In genomic region chr11:116435992-116436724, GRCm38 (mm10) we compare ENCODE assay signal across 9 mouse cellular contexts. TPM values are rescaled to one million over a fixed set of nuclear protein-coding genes. Genes with fewer than 3 reads are reported as not detected.
DNase-seq lines count a peak whose midpoint lies in the region; ATAC-seq and TF ChIP-seq lines count a peak whose summit lies in the region.
"Had no signal": no experiment of that assay in that cellular context is flagged by ENCODE, and none has a peak within 500 bp of the region (broad histone marks: within the 10 kb centered on the region; RNA-seq: fewer than 3 reads in every experiment).

No protein-coding gene starts in this region.

- no peaks in the 10 kb centered on the region for H3K27me3 ChIP-seq in heart, embryonic 10.5 days (ENCODE audit: insufficient read depth, poor library complexity, severe bottlenecking)
- no peaks in the 10 kb centered on the region for H3K27me3 ChIP-seq in G1E (ENCODE audit: insufficient read depth, low read length)
- no peaks in the 10 kb centered on the region for H3K27me3 ChIP-seq in hindbrain, embryonic 12.5 days
- peaks cover 14% of the 10 kb centered on the region; the same call in 1 of the 2 replicates for H3K27me3 ChIP-seq in midbrain, embryonic 10.5 days (ENCODE audit: low read depth, poor library complexity, severe bottlenecking)

- no peak for DNase-seq in heart, embryonic 10.5 days (ENCODE audit: low spot score)
- no peak for DNase-seq in heart, postnatal 25 days (ENCODE audit: low spot score)
- DNase-seq in G1E (ENCODE audit: low spot score), result no peak
- DNase-seq in midbrain, embryonic 10.5 days (ENCODE audit: low spot score), result no peak
- no peak for DNase-seq in ovary, postnatal 36 days (ENCODE audit: low spot score)
- no peak for DNase-seq in ovary, postnatal 10 days (ENCODE audit: low spot score)
- no peak for DNase-seq in Muller cell, postnatal 12 days (ENCODE audit: inconsistent ontology term)
- DNase-seq: cerebellum, adult 11-12 months had no signal

- TF ChIP-seq CTCF in G1E (IDR thresholded peaks at IDR 0.05; ENCODE audit: low read depth, low read length), result no peak

- peaks cover 30% of the 10 kb centered on the region for H3K36me3 ChIP-seq in heart, embryonic 10.5 days
- peaks cover 56% of the 10 kb centered on the region for H3K36me3 ChIP-seq in G1E (replicated peaks)
- H3K36me3 ChIP-seq in hindbrain, embryonic 12.5 days, result peaks cover 32% of the 10 kb centered on the region
- H3K36me3 ChIP-seq in midbrain, embryonic 10.5 days, result peaks cover 49% of the 10 kb centered on the region

- no peaks in the 10 kb centered on the region for H3K9me3 ChIP-seq in heart, embryonic 10.5 days
- no peaks in the 10 kb centered on the region for H3K9me3 ChIP-seq in G1E (replicated peaks)
- H3K9me3 ChIP-seq in hindbrain, embryonic 12.5 days (replicated peaks), result no peaks in the 10 kb centered on the region
- no peaks in the 10 kb centered on the region for H3K9me3 ChIP-seq in midbrain, embryonic 10.5 days (replicated peaks)

- H3K4me1 ChIP-seq in heart, embryonic 10.5 days, result peaks cover 55% of the 10 kb centered on the region
- peaks cover 67% of the 10 kb centered on the region for H3K4me1 ChIP-seq in G1E (ENCODE audit: insufficient read depth, low read depth, low read length)
- peaks cover 32% of the 10 kb centered on the region for H3K4me1 ChIP-seq in hindbrain, embryonic 12.5 days
- peaks cover 49% of the 10 kb centered on the region for H3K4me1 ChIP-seq in midbrain, embryonic 10.5 days

- H3K4me2 ChIP-seq in hindbrain, embryonic 12.5 days (replicated peaks), result peak overlapping the region; percentile 84

- ATAC-seq in G1E (ENCODE audit: extremely low read depth, insufficient number of reproducible peaks, low FRiP score, poor library complexity, severe bottlenecking), result no peak; the same call in 1 of the 2 replicates
- ATAC-seq in hindbrain, embryonic 12.5 days (ENCODE audit: low FRiP score), result no peak

- WGBS in heart, embryonic 10.5 days, result 20% methylated on average over 5 of the region's 5 CpGs
- 76% methylated on average over 5 of the region's 5 CpGs for WGBS in hindbrain, embryonic 12.5 days
- 83% methylated on average over 5 of the region's 5 CpGs for WGBS in midbrain, embryonic 10.5 days

- peak overlapping the region; percentile 44 for H3K4me3 ChIP-seq in heart, embryonic 10.5 days
- H3K4me3 ChIP-seq in G1E (ENCODE audit: low read depth, low read length), result peak overlapping the region; percentile 69; the same call in 1 of the 2 replicates
- peak overlapping the region; percentile 91 for H3K4me3 ChIP-seq in hindbrain, embryonic 12.5 days
- H3K4me3 ChIP-seq in midbrain, embryonic 10.5 days, result peak overlapping the region; percentile 95

- intact Hi-C loops in heart, postnatal 25 days (cut with DNase I), result no loop called here

- H3K27ac ChIP-seq in heart, embryonic 10.5 days, result peak overlapping the region; percentile 98
- H3K27ac ChIP-seq in hindbrain, embryonic 12.5 days, result peak overlapping the region; percentile 48
- H3K27ac ChIP-seq in midbrain, embryonic 10.5 days (replicated peaks), result peak overlapping the region; percentile 61

- peak overlapping the region; percentile 59 for H3K9ac ChIP-seq in hindbrain, embryonic 12.5 days

RNA-seq across cellular contexts. Expression of gene Ubald2, which starts 2.3 kb away (rescaled TPM):
- polyA plus RNA-seq in heart, embryonic 10.5 days (2016; fragmentation: Nextera tagmentation; extraction: Ambion mirVana), result 36.1 and 40.5 TPM in 2 replicates
- total RNA-seq in heart, postnatal 25 days (2021), result 10 to 100 TPM; 36.7 to 37.9 TPM
- total RNA-seq in G1E (2014; fragmentation: Nextera tagmentation), result 184 and 210 TPM in 2 replicates
- 114 and 161 TPM in 2 replicates for total RNA-seq in G1E (2017)
- polyA plus RNA-seq in G1E (2012), result 710 and 1,104 TPM in 2 replicates
- polyA plus RNA-seq in hindbrain, embryonic 12.5 days (2016; fragmentation: Nextera tagmentation; extraction: Ambion mirVana), result 46.6 and 50.6 TPM in 2 replicates
- polyA plus RNA-seq in midbrain, embryonic 10.5 days (2016; fragmentation: Nextera tagmentation; extraction: Ambion mirVana), result 37.5 and 40.9 TPM in 2 replicates

RNA-seq across cellular contexts. Expression of gene Rnf157, which starts 23.3 kb away (rescaled TPM):
- 7.3 and 8.5 TPM in 2 replicates for polyA plus RNA-seq in heart, embryonic 10.5 days (2016; fragmentation: Nextera tagmentation; extraction: Ambion mirVana)
- total RNA-seq in heart, postnatal 25 days (2021), result 1 to 10 TPM; 3.9 to 4.1 TPM
- total RNA-seq in G1E (2014; fragmentation: Nextera tagmentation), result 19.4 and 23.7 TPM in 2 replicates
- total RNA-seq in G1E (2017), result 10.0 and 10.6 TPM in 2 replicates
- 6.1 and 7.1 TPM in 2 replicates for polyA plus RNA-seq in G1E (2012)
- polyA plus RNA-seq in hindbrain, embryonic 12.5 days (2016; fragmentation: Nextera tagmentation; extraction: Ambion mirVana), result 44.8 and 47.2 TPM in 2 replicates
- polyA plus RNA-seq in midbrain, embryonic 10.5 days (2016; fragmentation: Nextera tagmentation; extraction: Ambion mirVana), result 5.3 and 10.1 TPM in 2 replicates

RNA-seq across cellular contexts. Expression of gene Qrich2, which starts 29.9 kb away (rescaled TPM):
- polyA plus RNA-seq in heart, embryonic 10.5 days (2016; fragmentation: Nextera tagmentation; extraction: Ambion mirVana), result 0.30 TPM in 1 of 2 replicates, not detected in the other
- not detected for total RNA-seq in heart, postnatal 25 days (2021)
- not detected in 2 replicates for total RNA-seq in G1E (2014; fragmentation: Nextera tagmentation)
- total RNA-seq in G1E (2017), result 0.05 and 0.06 TPM in 2 replicates
- 0.07 and 0.16 TPM in 2 replicates for polyA plus RNA-seq in G1E (2012)
- polyA plus RNA-seq in hindbrain, embryonic 12.5 days (2016; fragmentation: Nextera tagmentation; extraction: Ambion mirVana), result 0.18 and 0.39 TPM in 2 replicates
- polyA plus RNA-seq in midbrain, embryonic 10.5 days (2016; fragmentation: Nextera tagmentation; extraction: Ambion mirVana), result 0.10 and 0.21 TPM in 2 replicates

RNA-seq across cellular contexts. Expression of gene Prpsap1, which starts 57.8 kb away (rescaled TPM):
- polyA plus RNA-seq in heart, embryonic 10.5 days (2016; fragmentation: Nextera tagmentation; extraction: Ambion mirVana), result 120 and 142 TPM in 2 replicates
- 10 to 100 TPM; 33.2 to 35.1 TPM for total RNA-seq in heart, postnatal 25 days (2021)
- total RNA-seq in G1E (2014; fragmentation: Nextera tagmentation) (53.7 and 56.6 TPM in 2 replicates), G1E (2017) (33.3 and 42.2 TPM in 2 replicates)
- polyA plus RNA-seq in G1E (2012), result 53.9 and 69.4 TPM in 2 replicates
- 164 and 179 TPM in 2 replicates for polyA plus RNA-seq in hindbrain, embryonic 12.5 days (2016; fragmentation: Nextera tagmentation; extraction: Ambion mirVana)
- 224 and 227 TPM in 2 replicates for polyA plus RNA-seq in midbrain, embryonic 10.5 days (2016; fragmentation: Nextera tagmentation; extraction: Ambion mirVana)

Comparison
In these comparisons a context has a peak if more than half of its experiments do, and no peak if none do; other contexts are left out.
1. H3K27ac ChIP-seq: peak in every context shown above with its lines; median percentile 98 in heart, embryonic 10.5 days; 61 in midbrain, embryonic 10.5 days; 48 in hindbrain, embryonic 12.5 days.
2. H3K4me3 ChIP-seq: peak in every context shown above with its lines; median percentile 95 in midbrain, embryonic 10.5 days; 91 in hindbrain, embryonic 12.5 days; 69 in G1E; 44 in heart, embryonic 10.5 days.
3. RNA of gene Ubald2, which starts 2.3 kb away (polyA plus RNA-seq): 710 to 1,104 TPM in G1E; 46.6 to 50.6 TPM in hindbrain, embryonic 12.5 days, 37.5 to 40.9 TPM in midbrain, embryonic 10.5 days and 36.1 to 40.5 TPM in heart, embryonic 10.5 days; every median in the first group is over 10 times any median in the second.